Mouse (Mus musculus) adrenal gland, postnatal 4 days (tissue): ENCODE measurements around the gene Emx2. TPM values are rescaled to one million over a fixed set of nuclear protein-coding genes. Genes with fewer than 3 reads are reported as not detected.

Experiments
- DNase-seq, 2 experiments: peaks; one replicate each; pipeline ENCODE4 v3.0.0; 2021 to 2022; ENCODE audit warnings: low spot score in 2 of 2, mixed read lengths in 2 of 2
- total RNA-seq, 2 experiments: library from RNA; stranded (reverse); gene quantifications; 2 replicates each; pipeline ENCODE4 v1.2.3; 2021

Emx2 gene
- total RNA-seq, 2 experiments from 2014 or later = 0.96 to 14.3 TPM

DNA sequence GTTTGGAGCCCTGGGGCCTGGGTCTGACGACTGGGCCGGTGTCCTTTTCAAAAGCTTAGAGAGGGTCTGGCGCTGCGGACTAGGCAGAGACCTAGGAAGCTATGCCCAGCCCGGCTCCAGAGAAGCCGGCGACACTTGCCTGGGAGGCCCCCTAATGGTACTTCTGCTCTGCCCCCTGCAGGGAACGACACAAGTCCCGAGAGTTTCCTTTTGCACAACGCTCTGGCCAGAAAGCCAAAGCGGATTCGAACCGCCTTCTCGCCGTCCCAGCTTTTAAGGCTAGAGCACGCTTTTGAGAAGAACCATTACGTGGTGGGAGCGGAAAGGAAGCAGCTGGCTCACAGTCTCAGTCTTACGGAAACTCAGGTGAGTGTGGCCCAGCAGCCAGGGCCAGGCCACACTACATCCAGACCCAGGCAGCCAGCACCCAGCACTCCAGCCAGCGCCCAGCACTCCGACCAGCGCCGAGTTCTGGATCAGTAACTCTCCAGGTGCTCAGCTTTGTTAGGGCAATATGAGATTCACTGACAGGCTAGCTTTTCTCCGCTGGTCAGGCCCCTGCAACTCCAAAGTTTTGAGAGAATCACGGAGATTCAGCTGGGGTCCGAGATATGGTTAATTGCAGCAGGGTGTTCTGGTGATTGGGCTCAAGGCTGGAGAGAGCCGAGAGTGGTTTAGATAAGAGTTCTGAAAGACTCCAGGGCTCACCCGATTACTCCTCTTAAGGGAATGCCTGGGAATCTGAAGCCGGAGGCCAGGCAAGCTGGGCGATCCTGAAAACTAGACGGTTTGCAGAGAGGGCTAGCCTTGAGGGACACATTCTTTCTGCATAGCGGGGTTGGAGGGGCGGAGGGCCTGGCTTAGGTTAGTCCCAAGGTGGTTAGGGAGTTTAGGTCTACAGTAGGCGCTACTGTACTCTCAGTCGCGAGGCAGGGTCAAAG, 3.6 kb downstream of the Emx2 start:
- DNase-seq = no peak

DNA sequence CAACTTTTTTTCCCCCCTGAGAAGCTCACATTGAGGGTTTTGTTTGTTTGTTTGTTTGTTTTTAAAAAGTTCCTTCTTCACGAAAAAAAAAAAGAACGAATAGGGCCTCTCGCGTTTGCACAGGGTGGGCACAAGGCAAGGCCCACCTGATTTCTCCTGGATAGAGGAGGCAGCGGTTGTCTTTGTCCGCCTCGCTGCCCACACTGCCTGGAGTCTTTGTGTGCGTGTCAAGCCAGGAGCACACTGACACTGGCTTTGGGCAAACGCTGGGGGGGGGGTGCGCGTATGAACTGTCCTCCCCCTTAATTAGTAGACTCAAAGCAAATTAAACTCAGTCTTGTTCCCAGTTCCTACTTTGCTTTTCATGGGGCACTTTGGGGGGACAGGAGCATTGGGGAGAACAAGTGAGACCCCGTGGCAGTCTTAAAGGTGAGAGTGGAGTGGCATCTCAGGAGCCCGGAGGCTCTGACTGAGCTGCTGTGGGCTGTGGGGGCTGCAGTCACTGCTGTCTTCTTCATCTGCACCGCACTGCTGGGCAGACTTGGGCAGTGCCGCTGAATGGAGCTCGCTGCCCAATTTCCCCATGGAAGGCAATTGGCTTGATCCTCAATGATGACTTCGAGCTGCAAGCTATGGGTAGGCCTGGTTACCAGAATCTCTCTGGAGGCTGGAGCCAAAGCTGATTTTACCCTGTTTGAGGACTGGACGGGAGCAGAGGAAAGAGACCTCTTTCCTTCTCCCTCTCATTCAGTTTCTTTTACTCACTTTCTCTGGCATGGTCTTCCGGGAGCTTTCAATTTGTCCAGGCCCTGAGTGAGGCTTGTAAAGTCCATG, 4.5 kb downstream of the Emx2 start:
- no peak for DNase-seq

DNA sequence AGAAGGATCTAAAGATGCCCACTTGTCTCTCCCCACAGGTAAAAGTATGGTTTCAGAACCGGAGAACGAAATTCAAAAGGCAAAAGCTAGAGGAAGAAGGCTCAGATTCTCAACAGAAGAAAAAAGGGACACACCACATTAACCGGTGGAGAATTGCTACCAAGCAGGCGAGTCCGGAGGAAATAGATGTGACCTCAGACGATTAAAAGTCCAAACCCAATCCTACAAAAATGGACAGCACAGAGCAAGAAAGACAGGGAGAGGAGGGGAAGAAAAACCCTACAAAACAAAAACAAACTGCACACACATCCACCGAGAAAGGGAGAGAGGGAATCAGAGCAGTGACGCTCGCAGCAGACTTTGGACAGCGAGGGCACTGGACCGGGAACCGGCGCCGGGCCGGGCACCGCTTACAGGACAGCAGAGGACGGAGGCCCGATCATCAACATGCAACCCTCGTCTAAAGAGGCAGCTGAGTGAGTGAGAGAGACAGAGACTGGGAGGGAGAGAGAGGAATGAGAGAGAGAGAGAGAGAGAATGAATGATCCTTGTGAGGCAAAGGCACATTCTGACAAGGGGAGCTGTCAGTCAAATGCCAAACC, 5.8 kb downstream of the Emx2 start:
- DNase-seq = no peak

DNA sequence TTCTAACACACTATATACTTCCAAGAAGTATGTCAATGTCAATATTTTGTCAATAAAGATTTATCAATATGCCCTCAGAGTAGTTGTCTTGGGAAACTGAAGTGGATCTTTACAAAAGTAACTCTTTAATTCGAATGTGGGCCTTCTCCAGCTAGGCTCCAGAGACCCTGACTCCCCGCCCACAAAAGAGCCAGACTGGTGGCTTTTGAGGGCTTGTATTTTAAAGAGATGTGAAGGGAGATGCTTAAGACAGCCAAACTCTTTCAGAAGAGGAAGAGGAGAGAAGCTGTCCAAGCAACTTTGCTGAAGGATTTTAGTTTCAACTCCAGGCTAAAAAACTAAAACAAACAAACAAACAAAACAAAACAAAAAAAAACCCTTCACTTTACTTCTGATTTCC, 7.1 kb downstream of the Emx2 start:
- DNase-seq = no peak

DNA sequence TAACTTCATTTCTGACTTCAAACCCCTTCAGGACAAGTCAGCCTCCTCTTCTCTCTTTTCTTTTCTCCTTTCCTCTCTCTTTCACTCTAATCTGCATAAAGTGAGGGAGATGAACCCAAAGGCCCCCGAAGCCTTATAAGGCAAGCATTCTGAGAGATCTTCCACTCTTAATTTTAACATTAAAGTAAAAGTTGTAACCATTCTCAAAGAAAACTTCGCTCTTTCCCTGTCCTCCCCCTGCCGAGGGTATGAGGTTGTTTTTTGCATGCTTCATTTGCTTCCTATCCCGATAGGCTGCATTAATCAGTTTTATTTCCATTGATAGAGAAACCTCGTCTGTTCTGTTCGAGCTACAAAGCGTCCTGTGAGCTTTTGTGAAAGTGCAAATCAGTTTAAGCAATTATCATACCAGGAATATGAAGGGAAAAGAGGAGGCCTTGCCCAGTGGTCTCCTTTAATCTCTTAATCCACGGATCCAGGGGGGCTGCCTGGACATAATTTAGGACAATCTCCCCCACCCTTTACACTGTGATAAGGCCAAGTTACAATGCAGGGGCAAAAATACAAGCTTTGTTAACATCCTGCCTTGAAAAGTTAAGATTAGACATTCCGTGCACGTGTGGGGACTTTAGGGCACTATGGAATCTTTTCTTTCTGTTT, 7.7 kb downstream of the Emx2 start:
- no peak for DNase-seq

- no peak for DNase-seq
Observed at GRCm38 (mm10) chr19:59466417-59466937, 8.3 kb downstream of the Emx2 start.

GRCm38 (mm10) chr19:59467016-59467412, 8.8 kb downstream of the Emx2 start:
- no peak for DNase-seq

- DNase-seq = no peak
Observed at GRCm38 (mm10) chr19:59467413-59468064, 9.4 kb downstream of the Emx2 start.

GRCm38 (mm10) chr19:59468065-59468810, 10.1 kb downstream of the Emx2 start:
- DNase-seq = no peak

GRCm38 (mm10) chr19:59469035-59469949, 11.1 kb downstream of the Emx2 start:
- DNase-seq = no peak

DNA sequence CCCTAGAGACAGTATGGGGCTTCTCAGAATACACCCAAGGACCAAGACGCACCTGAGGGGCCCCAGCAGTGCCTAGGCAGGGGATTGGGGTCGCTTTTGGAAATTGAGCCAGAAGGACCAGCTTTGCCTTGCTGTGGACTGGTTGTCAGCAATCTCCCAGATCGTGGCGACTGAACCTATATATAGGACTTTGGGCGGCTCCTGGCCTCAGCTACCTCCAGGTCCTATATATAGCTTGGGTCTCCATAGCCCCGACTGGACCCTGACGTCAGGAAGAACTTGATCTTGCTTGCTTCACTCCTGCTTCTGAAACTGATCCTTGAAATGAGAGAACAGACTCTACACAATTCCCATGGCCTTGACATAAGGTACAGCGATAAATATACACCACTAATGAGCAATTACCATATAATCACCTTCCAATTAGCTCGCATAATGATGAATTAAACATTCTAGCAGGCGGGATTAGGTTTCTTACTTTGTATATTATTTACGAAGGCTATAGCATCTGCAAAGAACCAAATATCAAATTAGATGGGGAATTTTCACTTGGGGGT, 12.0 kb downstream of the Emx2 start:
- no peak for DNase-seq

DNA sequence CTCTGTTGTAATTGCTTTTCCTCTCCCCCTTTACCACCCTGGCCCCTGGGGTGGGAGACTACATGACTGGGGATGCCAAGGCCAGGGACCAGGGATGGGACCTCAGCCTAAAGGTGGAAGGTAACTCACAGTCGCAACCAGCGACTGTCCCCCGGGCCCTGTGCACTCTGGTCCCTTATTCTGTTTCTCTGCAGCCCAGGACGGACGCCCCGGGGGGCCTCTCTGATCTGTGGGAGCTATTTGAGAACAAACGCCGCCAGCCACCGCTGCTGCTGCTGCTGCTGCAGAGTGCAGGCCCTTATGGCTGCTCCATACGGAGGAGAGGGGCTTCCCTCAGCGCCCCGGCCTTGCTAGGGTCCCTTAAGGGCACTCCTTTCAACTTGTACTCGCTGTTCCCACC, 12.7 kb downstream of the Emx2 start:
- no peak for DNase-seq

DNA sequence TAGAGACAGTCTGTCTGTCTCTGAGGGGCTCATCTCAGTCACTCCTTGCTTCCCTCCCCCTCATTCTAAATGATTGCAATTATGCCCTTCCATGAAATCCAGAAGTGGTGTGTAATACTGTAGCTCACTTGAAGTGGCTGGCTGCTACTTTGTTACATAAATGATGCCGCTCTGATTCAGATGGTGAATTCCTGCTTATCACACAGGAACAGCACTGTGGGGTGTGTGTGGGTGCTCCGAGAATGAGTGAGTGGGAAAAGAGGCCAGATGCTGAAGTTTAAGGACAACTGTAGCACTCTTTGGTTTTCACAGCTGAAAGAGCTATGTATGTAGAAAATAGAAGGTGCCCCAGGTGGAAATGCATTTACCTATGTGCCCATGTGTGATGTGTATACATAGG, 14.7 kb downstream of the Emx2 start:
- DNase-seq = no peak

DNA sequence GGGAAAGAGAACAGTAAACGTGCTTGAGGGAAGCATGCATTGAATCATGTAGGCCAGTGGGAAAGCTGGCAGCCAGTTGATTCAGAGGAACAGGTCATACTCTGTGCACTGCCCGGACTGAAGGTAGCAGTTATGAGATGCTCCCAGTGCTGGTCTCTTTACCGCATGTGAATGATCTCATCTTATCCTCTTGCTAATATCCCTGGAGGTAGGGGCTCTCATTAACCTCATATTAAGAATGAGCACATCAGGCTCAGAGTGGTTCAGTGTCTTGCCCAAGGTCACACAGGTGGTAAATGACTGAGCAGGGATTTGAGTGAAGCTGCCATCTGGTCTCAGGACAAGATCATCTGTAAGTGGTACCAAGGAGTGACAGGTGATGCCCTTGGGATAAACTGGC, 21.7 kb downstream of the Emx2 start:
- DNase-seq = no peak

DNA sequence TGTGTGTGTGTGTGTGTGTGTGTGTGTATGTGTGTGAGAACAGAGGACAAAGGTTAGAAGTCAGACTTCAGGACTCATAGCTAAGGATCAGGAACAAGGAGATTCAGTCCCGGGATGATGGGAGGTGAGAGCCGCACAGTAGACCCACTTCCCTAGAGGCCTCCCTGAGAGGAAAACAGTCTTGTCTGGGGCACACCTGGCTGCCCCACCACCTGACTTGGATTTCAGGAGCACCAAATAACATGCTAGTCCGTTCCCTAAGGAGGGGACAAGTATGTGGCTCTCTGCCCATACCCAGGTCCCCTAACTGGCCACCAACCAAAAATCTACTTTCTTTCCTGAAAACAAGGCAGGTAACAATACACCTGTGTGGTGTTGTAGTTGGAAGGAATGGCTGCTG, 22.4 kb downstream of the Emx2 start:
- DNase-seq = no peak

GRCm38 (mm10) chr19:59492258-59492657, 34.1 kb downstream of the Emx2 start:
- DNase-seq = no peak

DNA sequence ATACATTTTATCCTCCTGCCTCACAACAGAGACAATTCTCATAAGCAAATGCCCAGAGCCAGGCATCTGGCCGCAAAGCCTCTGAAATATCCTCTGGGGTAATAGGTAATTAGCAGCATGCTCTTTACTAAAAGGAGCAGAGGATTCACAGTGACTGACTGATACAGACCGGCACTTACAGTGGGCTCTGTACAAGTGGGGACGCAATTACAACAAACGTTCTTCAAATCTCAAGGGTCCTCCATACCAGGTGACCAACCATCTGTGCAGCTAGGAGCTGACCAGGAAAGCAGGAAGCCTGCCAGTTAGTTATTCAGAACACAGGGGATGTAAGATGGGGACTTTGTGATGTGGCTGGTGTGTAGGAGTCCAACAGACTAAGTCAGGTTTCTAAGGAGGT, 38.7 kb downstream of the Emx2 start:
- DNase-seq = no peak

- no peak for DNase-seq
Observed at GRCm38 (mm10) chr19:59508896-59509295, 50.7 kb downstream of the Emx2 start.
